Mouse (Mus musculus) forebrain, embryonic 16.5 days (tissue): ENCODE measurements at regions not wholly inside any gene's neighbourhood (a gene's known extent, or its start where the extent isn't known, plus 50 kb on each side); places are given as distances from the start of the nearest gene placed in this dataset.
"Not testable (repeated sequence)": the region's sequence is repeated elsewhere in the genome, so short reads cannot be mapped to it uniquely, and the experiment has no call there.

Experiments used
- ATAC-seq: fragments of 200-750 bp; cut with Nextera tagmentation; 2 replicates; pipeline ENCODE4 v1.8.0; 2017; ENCODE audit warnings: mild to moderate bottlenecking, moderate library complexity
- H3K27ac ChIP-seq: fragments of 300-500 bp; sonication (generic); 2 replicates; pipeline ENCODE4 v1.5.1; 2014; ENCODE audit warnings: low read length, control low read depth
- H3K27me3 ChIP-seq: fragments of 300-500 bp; sonication (generic); replicated peaks from 2 replicates; pipeline ENCODE4 v1.6.1; 2014; ENCODE audit warnings: low read length; ENCODE audit not compliant: control insufficient read depth, insufficient read depth
- H3K36me3 ChIP-seq: fragments of 300-500 bp; sonication (generic); 2 replicates; pipeline ENCODE4 v1.6.1; 2014; ENCODE audit not compliant: control insufficient read depth, insufficient read depth
- H3K4me1 ChIP-seq: fragments of 300-500 bp; sonication (generic); replicated peaks from 2 replicates; pipeline ENCODE4 v1.6.1; 2014; ENCODE audit warnings: low read length; ENCODE audit not compliant: control insufficient read depth, insufficient read depth
- H3K4me2 ChIP-seq: fragments of 300-500 bp; sonication (generic); 2 replicates; pipeline ENCODE4 v1.6.1; 2014; ENCODE audit warnings: mild to moderate bottlenecking, low read length, control low read depth
- H3K4me3 ChIP-seq: fragments of 300-500 bp; sonication (generic); replicated peaks from 2 replicates; pipeline ENCODE4 v1.5.1; 2014; ENCODE audit warnings: mild to moderate bottlenecking, low read length, control low read depth
- H3K9ac ChIP-seq: fragments of 300-500 bp; sonication (generic); replicated peaks from 2 replicates; pipeline ENCODE4 v1.6.1; 2014; ENCODE audit warnings: low read depth, low read length, control low read depth
- H3K9me3 ChIP-seq: fragments of 300-500 bp; sonication (generic); 2 replicates; pipeline ENCODE4 v1.6.1; 2016; ENCODE audit warnings: low read length; ENCODE audit not compliant: control insufficient read depth
- WGBS: fragments of 180-500 bp; shearing (Covaris S2); extraction: QIAGEN DNeasy Blood & Tissue Kit; methylation state at CpG from one replicate; pipeline ENCODE4 v1.1.7; 2014; 5-methylcytosine and 5-hydroxymethylcytosine counted together

DNA sequence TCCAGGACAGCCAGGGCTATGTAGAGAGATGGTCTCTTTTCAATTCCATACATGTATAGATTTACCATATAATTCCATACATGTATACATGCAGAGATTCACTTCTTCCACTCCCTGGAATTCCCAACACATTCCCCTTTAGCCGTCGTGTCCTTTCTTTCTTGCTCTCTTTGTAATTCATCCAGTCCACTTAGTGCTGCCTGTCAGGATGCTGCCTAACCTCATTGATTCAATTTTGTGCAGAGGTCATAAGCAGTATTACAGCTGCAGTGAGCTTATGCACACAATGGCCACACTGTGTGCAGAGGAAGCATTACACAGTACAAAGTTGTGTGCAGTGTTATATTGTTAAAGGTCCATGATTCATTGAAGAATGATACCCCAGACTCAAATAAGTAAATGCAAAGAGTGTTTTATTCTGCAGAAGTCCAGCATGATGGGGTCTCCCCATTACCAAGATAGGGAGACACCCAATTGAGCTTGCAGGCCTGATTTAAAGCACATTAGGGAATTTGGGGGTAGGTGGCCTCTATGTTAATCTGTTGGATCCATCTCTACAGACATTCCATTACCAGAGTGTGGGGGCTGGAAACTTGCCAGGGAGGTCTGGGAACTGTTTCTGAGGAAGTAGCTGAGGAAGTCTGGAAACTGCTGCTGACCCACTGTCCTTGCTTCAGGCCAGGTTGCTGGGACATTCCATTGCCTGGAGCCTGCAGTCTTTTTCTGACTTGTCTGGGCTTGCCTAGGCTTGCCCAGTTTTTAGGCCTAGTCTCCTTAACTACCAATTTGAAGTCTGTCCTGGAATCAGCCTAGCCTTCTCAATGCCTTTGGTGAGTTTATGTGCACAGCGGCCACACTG, 72.8 kb downstream of the Fam161a start:
- no peak for ATAC-seq
- no peak overlapping the region for H3K9ac ChIP-seq
- no peak overlapping the region for H3K27ac ChIP-seq
- no peaks in the 10 kb centered on the region for H3K9me3 ChIP-seq
- H3K4me1 ChIP-seq, result no peaks in the 10 kb centered on the region
- no peak overlapping the region for H3K4me3 ChIP-seq
- H3K36me3 ChIP-seq, result no peaks in the 10 kb centered on the region
- H3K27me3 ChIP-seq, result no peaks in the 10 kb centered on the region
- 55% methylated on average over 3 of the region's 3 CpGs for WGBS
- H3K4me2 ChIP-seq, result no peak overlapping the region

- Histone ChIP-seq H3K27ac (no peak overlapping the region), H3K4me2 (no peak overlapping the region), H3K36me3 (no peaks in the 10 kb centered on the region), H3K4me3 (no peak overlapping the region), H3K9ac (no peak overlapping the region), H3K9me3 (no peaks in the 10 kb centered on the region), H3K27me3 (no peaks in the 10 kb centered on the region), H3K4me1 (no peaks in the 10 kb centered on the region)
- no peak for ATAC-seq
- 56% methylated on average over 4 of the region's 4 CpGs for WGBS
Measured at GRCm38 (mm10) chr11:23081616-23082015, 74.3 kb downstream of the Fam161a start.

DNA sequence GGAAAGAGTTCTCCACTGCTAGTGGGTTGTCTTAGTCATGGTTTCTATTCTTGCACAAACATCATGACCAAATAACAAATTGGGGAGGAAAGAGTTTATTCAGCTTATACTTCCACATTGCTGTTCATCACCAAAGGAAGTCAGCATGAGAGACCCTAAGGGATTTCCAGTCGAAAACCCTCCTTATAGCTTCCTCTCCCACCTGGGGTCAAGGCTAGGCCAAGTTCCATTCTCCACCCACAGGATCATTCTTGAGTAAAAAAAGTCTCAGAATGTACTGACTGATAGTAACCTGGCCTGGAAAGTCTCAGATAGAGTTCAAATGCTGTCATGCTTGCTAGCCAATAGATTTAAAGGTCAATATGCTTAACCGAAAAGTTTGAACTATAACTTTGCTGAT, 76.5 kb downstream of the Fam161a start:
- not testable (repeated sequence) for H3K9ac ChIP-seq, H3K27ac ChIP-seq, ATAC-seq, H3K4me1 ChIP-seq, H3K9me3 ChIP-seq, H3K4me3 ChIP-seq, H3K36me3 ChIP-seq, H3K4me2 ChIP-seq, H3K27me3 ChIP-seq
- WGBS, result 88% methylated on average over 2 of the region's 2 CpGs

GRCm38 (mm10) chr11:23095287-23095686, 88.0 kb downstream of the Fam161a start:
- Histone ChIP-seq H3K9ac (no peak overlapping the region), H3K27ac (no peak overlapping the region), H3K4me3 (no peak overlapping the region), H3K36me3 (no peaks in the 10 kb centered on the region), H3K4me1 (no peaks in the 10 kb centered on the region), H3K4me2 (no peak overlapping the region), H3K27me3 (no peaks in the 10 kb centered on the region), H3K9me3 (peaks cover 2% of the 10 kb centered on the region; the same call in 1 of the 2 replicates)
- ATAC-seq, result no peak
- WGBS, result 92% methylated on average over 5 of the region's 5 CpGs

GRCm38 (mm10) chr11:23095723-23096122, 88.4 kb downstream of the Fam161a start:
- not testable (repeated sequence) for H3K4me3 ChIP-seq
- 35% methylated on average over 1 of the region's 1 CpGs for WGBS

DNA sequence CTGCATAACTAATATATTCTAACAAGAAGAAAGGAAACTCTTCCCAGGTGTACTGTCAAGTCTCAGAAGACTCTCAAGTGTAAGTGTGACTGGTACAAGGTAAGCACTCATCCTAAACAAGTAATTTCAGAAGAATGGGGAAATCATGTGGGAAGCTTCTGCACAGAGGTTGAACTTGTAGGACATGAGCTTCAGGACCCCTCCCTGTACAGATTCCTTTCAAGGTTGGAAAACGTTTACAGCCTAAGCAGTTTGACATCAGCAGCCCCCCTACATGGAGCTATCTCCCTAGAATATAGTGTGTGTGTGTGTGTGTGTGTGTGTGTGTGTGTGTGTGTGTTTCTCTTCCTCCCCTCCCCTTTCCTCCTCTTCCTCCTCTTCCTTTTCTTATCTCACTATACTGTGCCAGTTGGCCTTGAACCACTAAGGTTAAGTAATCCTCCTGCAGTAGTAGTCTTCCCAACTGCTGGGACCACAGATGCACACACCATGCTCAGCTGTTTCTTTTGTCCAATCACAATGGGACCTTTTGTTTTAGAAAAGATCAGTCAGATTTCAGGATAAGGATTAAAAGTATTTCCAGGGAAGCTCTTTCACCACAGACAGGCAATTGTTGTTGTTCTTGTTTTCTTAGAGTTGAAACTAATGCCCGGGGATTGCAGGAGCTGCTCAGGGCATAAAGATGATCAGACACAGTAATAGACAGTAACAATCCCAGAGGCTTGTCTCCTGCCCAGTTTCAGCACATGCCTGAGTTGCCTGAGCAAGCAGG, 89.3 kb downstream of the Fam161a start:
- WGBS, result 50% methylated on average over 2 of the region's 2 CpGs
- Histone ChIP-seq H3K9ac (no peak overlapping the region), H3K36me3 (no peaks in the 10 kb centered on the region), H3K27me3 (no peaks in the 10 kb centered on the region), H3K27ac (no peak overlapping the region), H3K9me3 (peaks cover 2% of the 10 kb centered on the region; the same call in 1 of the 2 replicates), H3K4me1 (no peaks in the 10 kb centered on the region), H3K4me3 (no peak overlapping the region), H3K4me2 (no peak overlapping the region)
- no peak for ATAC-seq

More at GRCm38 (mm10) chr11:23095723-23096122, 88.4 kb downstream of the Fam161a start:
- H3K4me1 ChIP-seq, H3K27ac ChIP-seq, H3K4me2 ChIP-seq, H3K27me3 ChIP-seq, H3K9me3 ChIP-seq, H3K36me3 ChIP-seq, ATAC-seq, H3K9ac ChIP-seq: not testable (repeated sequence)

- H3K9me3 ChIP-seq, result peaks cover 2% of the 10 kb centered on the region; the same call in 1 of the 2 replicates
- no peak overlapping the region for H3K4me3 ChIP-seq
- H3K27ac ChIP-seq, result no peak overlapping the region
- no peak for ATAC-seq
- WGBS, result 85% methylated on average over 2 of the region's 2 CpGs
- H3K4me2 ChIP-seq, result no peak overlapping the region
- no peaks in the 10 kb centered on the region for H3K4me1 ChIP-seq
- no peaks in the 10 kb centered on the region for H3K27me3 ChIP-seq
- H3K9ac ChIP-seq, result no peak overlapping the region
- no peaks in the 10 kb centered on the region for H3K36me3 ChIP-seq
Measured at GRCm38 (mm10) chr11:23097223-23097490, 89.8 kb downstream of the Fam161a start.

- no peak overlapping the region for H3K4me2 ChIP-seq
- WGBS, result 85% methylated on average over 9 of the region's 9 CpGs
- no peak for ATAC-seq
Measured at GRCm38 (mm10) chr11:23114636-23115035, 107.3 kb downstream of the Fam161a start.

GRCm38 (mm10) chr11:23120533-23121210, 113.3 kb downstream of the Fam161a start:
- peaks cover 5% of the 10 kb centered on the region; the same call in 1 of the 2 replicates for H3K4me1 ChIP-seq
- no peak for ATAC-seq
- no peaks in the 10 kb centered on the region for H3K27me3 ChIP-seq
- H3K36me3 ChIP-seq, result no peaks in the 10 kb centered on the region
- H3K9me3 ChIP-seq, result no peaks in the 10 kb centered on the region
- H3K4me3 ChIP-seq, result no peak overlapping the region
- 82% methylated on average over 11 of the region's 11 CpGs for WGBS
- H3K27ac ChIP-seq, result no peak overlapping the region
- H3K9ac ChIP-seq, result no peak overlapping the region
- H3K4me2 ChIP-seq, result no peak overlapping the region

More at GRCm38 (mm10) chr11:23114636-23115035, 107.3 kb downstream of the Fam161a start:
- H3K27me3 ChIP-seq, result no peaks in the 10 kb centered on the region
- H3K4me3 ChIP-seq, result no peak overlapping the region
- H3K4me1 ChIP-seq, result no peaks in the 10 kb centered on the region
- H3K9me3 ChIP-seq, result peaks cover 5% of the 10 kb centered on the region
- no peaks in the 10 kb centered on the region for H3K36me3 ChIP-seq
- no peak overlapping the region for H3K9ac ChIP-seq
- no peak overlapping the region for H3K27ac ChIP-seq
